Mouse (Mus musculus): Measurements from ENCODE around the gene Ccdc62. TPM values are rescaled to one million over a fixed set of nuclear protein-coding genes. Genes with fewer than 3 reads are reported as not detected.
A peak's percentile ranks its signal among the peaks of the same experiment; 100 is the strongest.

Gene Ccdc62
- polyA plus RNA-seq, 1 experiment from 2014 or later = 5.7 TPM

- peaks cover 68% of the 10 kb centered on the region for H3K4me1 ChIP-seq (ENCODE audit: control insufficient read depth, insufficient read depth, low read depth, low read length)
These were observed 85.9 kb downstream of the Ccdc62 start for GRCm38 (mm10) chr5:124016291-124016821.

GRCm38 (mm10) chr5:124017941-124018340 is 87.5 kb downstream of the Ccdc62 start:
- H3K9me3 ChIP-seq (ENCODE audit: control insufficient read depth, low read length) = no peaks in the 10 kb centered on the region
- no peak for ATAC-seq
- no peak overlapping the region for H3K9ac ChIP-seq (ENCODE audit: low read depth, low read length)
- H3K4me1 ChIP-seq (ENCODE audit: control insufficient read depth, insufficient read depth, low read depth, low read length) = peaks cover 52% of the 10 kb centered on the region
- no peak overlapping the region for H3K27ac ChIP-seq (ENCODE audit: low read depth, low read length)
- no peak overlapping the region for H3K4me3 ChIP-seq (ENCODE audit: low read length)
- no peaks in the 10 kb centered on the region for H3K27me3 ChIP-seq (replicated peaks; ENCODE audit: control insufficient read depth, insufficient read depth, low read length)
- H3K36me3 ChIP-seq (ENCODE audit: control insufficient read depth, insufficient read depth, low read length) = no peaks in the 10 kb centered on the region
- 74% methylated on average over 9 of the region's 9 CpGs for WGBS
- H3K4me2 ChIP-seq (ENCODE audit: low read length) = peak overlapping the region; percentile 9; the same call in 1 of the 2 replicates

More at GRCm38 (mm10) chr5:124016291-124016821, 85.9 kb downstream of the Ccdc62 start:
- Histone ChIP-seq H3K36me3 (ENCODE audit: control insufficient read depth, insufficient read depth, low read length) (no peaks in the 10 kb centered on the region), H3K4me3 (ENCODE audit: low read length) (no peak overlapping the region), H3K27me3 (replicated peaks; ENCODE audit: control insufficient read depth, insufficient read depth, low read length) (no peaks in the 10 kb centered on the region), H3K4me2 (ENCODE audit: low read length) (no peak overlapping the region), H3K27ac (ENCODE audit: low read depth, low read length) (no peak overlapping the region), H3K9ac (ENCODE audit: low read depth, low read length) (no peak overlapping the region), H3K9me3 (ENCODE audit: control insufficient read depth, low read length) (no peaks in the 10 kb centered on the region)
- 80% methylated on average over 7 of the region's 7 CpGs for WGBS
- ATAC-seq = no peak

GRCm38 (mm10) chr5:124018651-124019050 is 88.2 kb downstream of the Ccdc62 start:
- ATAC-seq = no peak
- Histone ChIP-seq H3K9me3 (ENCODE audit: control insufficient read depth, low read length) (no peaks in the 10 kb centered on the region), H3K4me2 (ENCODE audit: low read length) (no peak overlapping the region), H3K27me3 (replicated peaks; ENCODE audit: control insufficient read depth, insufficient read depth, low read length) (no peaks in the 10 kb centered on the region), H3K4me1 (ENCODE audit: control insufficient read depth, insufficient read depth, low read depth, low read length) (peaks cover 47% of the 10 kb centered on the region), H3K27ac (ENCODE audit: low read depth, low read length) (no peak overlapping the region), H3K9ac (ENCODE audit: low read depth, low read length) (no peak overlapping the region), H3K4me3 (ENCODE audit: low read length) (no peak overlapping the region), H3K36me3 (ENCODE audit: control insufficient read depth, insufficient read depth, low read length) (no peaks in the 10 kb centered on the region)
- WGBS = 71% methylated on average over 9 of the region's 9 CpGs

Small RNA genes within 50 kb of the gene (microRNA-seq; reads per million reads assigned to microRNA genes)
- 0.62 reads per million for gene Mir7032

Other genes starting within 250 kb of the Ccdc62 start
- gene Clip1, start 246.1 kb upstream of the Ccdc62 start, polyA plus RNA-seq (2015; fragmentation: Nextera tagmentation; extraction: Ambion mirVana) = 74.3 and 74.4 TPM in 2 replicates
- 48.6 and 58.6 TPM in 2 replicates for gene Zcchc8, start 209.6 kb upstream of the Ccdc62 start, polyA plus RNA-seq (2015; fragmentation: Nextera tagmentation; extraction: Ambion mirVana)
- 106 and 111 TPM in 2 replicates for gene Rsrc2, start 181.3 kb upstream of the Ccdc62 start, polyA plus RNA-seq (2015; fragmentation: Nextera tagmentation; extraction: Ambion mirVana)
- gene Kntc1, start 181.0 kb upstream of the Ccdc62 start, polyA plus RNA-seq (2015; fragmentation: Nextera tagmentation; extraction: Ambion mirVana) = 4.5 and 5.8 TPM in 2 replicates
- gene Hcar2, start 65.2 kb upstream of the Ccdc62 start, polyA plus RNA-seq (2015; fragmentation: Nextera tagmentation; extraction: Ambion mirVana) = not detected in 2 replicates
- gene Hcar1, start 50.7 kb upstream of the Ccdc62 start, polyA plus RNA-seq (2015; fragmentation: Nextera tagmentation; extraction: Ambion mirVana) = 0.91 and 0.94 TPM in 2 replicates
- gene Denr, start 23.5 kb upstream of the Ccdc62 start, polyA plus RNA-seq (2015; fragmentation: Nextera tagmentation; extraction: Ambion mirVana) = 105 and 112 TPM in 2 replicates
- 3.7 and 4.9 TPM in 2 replicates for gene Gm43518, start 3.3 kb upstream of the Ccdc62 start, polyA plus RNA-seq (2015; fragmentation: Nextera tagmentation; extraction: Ambion mirVana)
- gene Hip1r, start 42.9 kb downstream of the Ccdc62 start, polyA plus RNA-seq (2015; fragmentation: Nextera tagmentation; extraction: Ambion mirVana) = 34.3 and 35.3 TPM in 2 replicates
- gene Vps37b, start 101.6 kb downstream of the Ccdc62 start, polyA plus RNA-seq (2015; fragmentation: Nextera tagmentation; extraction: Ambion mirVana) = 70.9 and 81.1 TPM in 2 replicates
- gene Abcb9, start 165.1 kb downstream of the Ccdc62 start, polyA plus RNA-seq (2015; fragmentation: Nextera tagmentation; extraction: Ambion mirVana) = 27.2 and 28.1 TPM in 2 replicates
- gene Ogfod2, start 181.6 kb downstream of the Ccdc62 start, polyA plus RNA-seq (2015; fragmentation: Nextera tagmentation; extraction: Ambion mirVana) = 41.9 and 44.2 TPM in 2 replicates
- gene Arl6ip4, start 185.4 kb downstream of the Ccdc62 start, polyA plus RNA-seq (2015; fragmentation: Nextera tagmentation; extraction: Ambion mirVana) = 75.3 and 81.1 TPM in 2 replicates

All from hindbrain, embryonic 16.5 days (tissue).